Mouse (Mus musculus) intestine, embryonic 16.5 days (tissue): ENCODE results near the gene Tap1. TPM values are rescaled to one million over a fixed set of nuclear protein-coding genes. Genes with fewer than 3 reads are reported as not detected.
"Not testable (repeated sequence)": the region's sequence is repeated elsewhere in the genome, so short reads cannot be mapped to it uniquely, and the experiment has no call there.

ENCODE experiments used
- ATAC-seq: fragments of 200-750 bp; cut with Nextera tagmentation; 2 replicates; pipeline ENCODE4 v1.8.0; 2017; ENCODE audit warnings: moderate TSS enrichment, moderate library complexity
- H3K27ac ChIP-seq: fragments of 300-500 bp; sonication (generic); 2 replicates; pipeline ENCODE4 v1.5.1; 2014; ENCODE audit warnings: mild to moderate bottlenecking, low read length
- H3K27me3 ChIP-seq: fragments of 300-500 bp; sonication (generic); replicated peaks from 2 replicates; pipeline ENCODE4 v1.6.1; 2014; ENCODE audit warnings: low read length, control low read depth, mixed read lengths; ENCODE audit not compliant: control insufficient read depth, insufficient read depth
- H3K36me3 ChIP-seq: fragments of 300-500 bp; sonication (generic); 2 replicates; pipeline ENCODE4 v1.6.1; 2014; ENCODE audit warnings: low read length, control low read depth; ENCODE audit not compliant: control insufficient read depth, insufficient read depth
- H3K4me1 ChIP-seq: fragments of 300-500 bp; sonication (generic); 2 replicates; pipeline ENCODE4 v1.6.1; 2014; ENCODE audit warnings: low read length, control low read depth, mixed read lengths; ENCODE audit not compliant: control insufficient read depth, insufficient read depth
- H3K4me2 ChIP-seq: fragments of 300-500 bp; sonication (generic); 2 replicates; pipeline ENCODE4 v1.6.1; 2014; ENCODE audit warnings: low read depth, low read length, control low read depth
- H3K4me3 ChIP-seq: fragments of 300-500 bp; sonication (generic); 2 replicates; pipeline ENCODE4 v1.5.1; 2014; ENCODE audit warnings: mild to moderate bottlenecking, low read length
- H3K9ac ChIP-seq: fragments of 300-500 bp; sonication (generic); 2 replicates; pipeline ENCODE4 v1.6.1; 2014; ENCODE audit warnings: low read depth, low read length
- H3K9me3 ChIP-seq: fragments of 300-500 bp; sonication (generic); 2 replicates; pipeline ENCODE4 v1.6.1; 2016; ENCODE audit warnings: low read length, control low read depth; ENCODE audit not compliant: control insufficient read depth
- WGBS: fragments of 180-500 bp; shearing (Covaris S2); extraction: QIAGEN DNeasy Blood & Tissue Kit; methylation state at CpG from one replicate; pipeline ENCODE4 v1.1.7; 2014; 5-methylcytosine and 5-hydroxymethylcytosine counted together
- polyA plus RNA-seq: library from polyadenylated mRNA; unstranded; fragments of >200 nt; fragmentation: Nextera tagmentation; extraction: Ambion mirVana; gene quantifications from 2 replicates; pipeline ENCODE4 v1.2.1, GENCODE M21; 2015

Gene Tap1
- polyA plus RNA-seq, 1 experiment from 2014 or later, result 8.5 TPM

- WGBS, result 85% methylated on average over 8 of the region's 8 CpGs
- no peaks in the 10 kb centered on the region for H3K36me3 ChIP-seq
- no peak overlapping the region for H3K4me3 ChIP-seq
- no peak for ATAC-seq
- H3K4me1 ChIP-seq, result no peaks in the 10 kb centered on the region
- H3K27ac ChIP-seq, result no peak overlapping the region
- H3K27me3 ChIP-seq, result peaks cover 7% of the 10 kb centered on the region; the same call in 1 of the 2 replicates
- no peak overlapping the region for H3K4me2 ChIP-seq
- H3K9ac ChIP-seq, result no peak overlapping the region
- no peaks in the 10 kb centered on the region for H3K9me3 ChIP-seq
Measured at GRCm38 (mm10) chr17:34217216-34217928, 30.0 kb downstream of the Tap1 start.

DNA sequence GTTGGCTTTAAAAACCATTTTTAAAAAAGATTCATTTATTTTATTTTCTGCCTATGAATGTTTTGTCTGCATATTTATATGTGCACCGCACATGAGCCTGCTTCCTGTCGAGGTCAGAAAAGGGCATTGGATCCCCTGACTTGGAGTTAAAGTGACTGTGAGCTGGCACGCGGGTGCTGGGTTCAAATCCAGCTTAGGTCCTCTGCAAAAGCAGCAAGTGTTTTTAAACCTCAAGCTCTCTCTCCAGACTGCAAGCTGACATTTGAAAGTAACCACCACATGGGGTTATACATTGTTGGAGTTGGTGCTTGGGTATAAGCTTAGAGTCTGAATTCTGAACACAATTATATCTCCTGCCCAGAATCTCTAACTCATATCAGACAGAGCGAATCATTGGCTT lies 30.6 kb downstream of the Tap1 start:
- H3K4me1 ChIP-seq, result no peaks in the 10 kb centered on the region
- H3K27ac ChIP-seq, result no peak overlapping the region
- H3K4me2 ChIP-seq, result no peak overlapping the region
- H3K9me3 ChIP-seq, result no peaks in the 10 kb centered on the region
- no peaks in the 10 kb centered on the region for H3K36me3 ChIP-seq
- no peak overlapping the region for H3K9ac ChIP-seq
- WGBS, result 85% methylated on average over 5 of the region's 5 CpGs
- no peak overlapping the region for H3K4me3 ChIP-seq
- H3K27me3 ChIP-seq, result peaks cover 7% of the 10 kb centered on the region; the same call in 1 of the 2 replicates
- ATAC-seq, result no peak

DNA sequence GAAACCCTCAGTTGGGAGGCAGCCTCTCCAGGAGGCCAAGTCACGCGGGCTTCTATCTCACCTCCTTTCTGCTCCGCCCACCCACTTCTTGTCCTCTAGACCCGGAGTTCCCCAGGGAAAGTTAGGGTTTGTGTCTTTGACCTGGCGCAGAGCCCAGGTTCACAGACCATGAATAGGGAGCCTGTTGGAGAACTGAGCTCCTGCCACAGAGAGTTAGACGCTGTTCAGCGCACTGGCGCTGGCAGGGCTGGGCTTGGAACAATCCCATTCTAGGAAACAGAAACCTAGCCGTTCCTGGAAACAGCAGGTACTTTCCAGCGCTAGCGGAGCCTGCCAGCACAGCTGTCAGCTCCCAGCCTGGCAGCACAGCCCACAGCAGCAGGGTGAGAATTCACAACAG lies 31.3 kb downstream of the Tap1 start:
- ATAC-seq, result no peak
- no peak overlapping the region for H3K4me3 ChIP-seq
- no peaks in the 10 kb centered on the region for H3K9me3 ChIP-seq
- H3K4me2 ChIP-seq, result no peak overlapping the region
- 82% methylated on average over 11 of the region's 11 CpGs for WGBS
- no peak overlapping the region for H3K9ac ChIP-seq
- H3K36me3 ChIP-seq, result no peaks in the 10 kb centered on the region
- no peak overlapping the region for H3K27ac ChIP-seq
- H3K4me1 ChIP-seq, result no peaks in the 10 kb centered on the region
- H3K27me3 ChIP-seq, result peaks cover 7% of the 10 kb centered on the region; the same call in 1 of the 2 replicates

DNA sequence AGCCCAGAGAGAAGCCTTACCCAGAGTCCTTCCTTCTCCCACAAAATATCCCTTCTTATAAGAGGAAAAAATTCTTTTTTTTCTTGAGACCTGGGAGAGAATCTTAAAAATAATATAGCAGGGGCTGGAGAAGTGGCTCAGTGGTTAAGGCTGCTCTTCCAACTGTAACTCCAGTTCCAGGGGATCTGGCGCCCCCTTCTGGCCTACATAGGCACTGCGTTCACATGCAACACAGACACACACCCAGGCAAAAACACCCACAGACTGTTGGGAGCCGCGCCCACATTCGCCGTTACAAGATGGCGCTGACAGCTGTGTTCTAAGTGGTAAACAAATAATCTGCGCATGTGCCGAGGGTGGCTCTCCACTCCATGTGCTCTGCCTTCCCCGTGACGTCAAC lies 31.7 kb downstream of the Tap1 start:
- H3K4me3 ChIP-seq, H3K36me3 ChIP-seq, H3K9ac ChIP-seq, H3K27ac ChIP-seq, ATAC-seq, H3K4me2 ChIP-seq, H3K9me3 ChIP-seq, H3K4me1 ChIP-seq, H3K27me3 ChIP-seq: not testable (repeated sequence)
- WGBS, result 89% methylated on average over 8 of the region's 11 CpGs

DNA sequence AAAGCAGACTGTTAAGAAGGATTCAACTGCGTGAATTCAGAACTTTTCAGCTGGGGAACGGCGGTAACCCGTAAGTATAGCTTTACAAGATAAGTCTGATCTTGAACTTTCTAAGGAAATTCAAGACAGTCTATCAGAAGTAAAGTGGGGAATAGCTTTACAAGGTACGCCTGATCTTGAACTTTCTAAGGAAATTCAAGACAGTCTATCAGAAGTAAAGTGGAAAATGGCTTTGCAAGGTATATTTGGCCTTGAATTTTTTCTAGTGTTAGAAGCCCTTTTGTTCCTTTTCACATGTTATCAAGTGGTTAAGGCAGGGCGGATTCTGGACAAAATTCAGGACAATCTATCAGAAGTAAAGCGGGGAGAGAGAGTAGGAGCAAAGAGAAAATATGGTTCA lies 32.4 kb downstream of the Tap1 start:
- 98% methylated on average over 3 of the region's 7 CpGs for WGBS

GRCm38 (mm10) chr17:34220401-34220800 lies 33.0 kb downstream of the Tap1 start:
- H3K36me3 ChIP-seq, H3K4me1 ChIP-seq, H3K27ac ChIP-seq, H3K9me3 ChIP-seq, ATAC-seq, H3K9ac ChIP-seq, H3K4me2 ChIP-seq, H3K4me3 ChIP-seq, H3K27me3 ChIP-seq: not testable (repeated sequence)
- WGBS, result 93% methylated on average over 4 of the region's 16 CpGs

More for the DNA sequence above, 32.4 kb downstream of the Tap1 start:
- not testable (repeated sequence) for H3K36me3 ChIP-seq, H3K9me3 ChIP-seq, H3K4me1 ChIP-seq, H3K9ac ChIP-seq, H3K27ac ChIP-seq, H3K4me3 ChIP-seq, H3K27me3 ChIP-seq, ATAC-seq, H3K4me2 ChIP-seq

DNA sequence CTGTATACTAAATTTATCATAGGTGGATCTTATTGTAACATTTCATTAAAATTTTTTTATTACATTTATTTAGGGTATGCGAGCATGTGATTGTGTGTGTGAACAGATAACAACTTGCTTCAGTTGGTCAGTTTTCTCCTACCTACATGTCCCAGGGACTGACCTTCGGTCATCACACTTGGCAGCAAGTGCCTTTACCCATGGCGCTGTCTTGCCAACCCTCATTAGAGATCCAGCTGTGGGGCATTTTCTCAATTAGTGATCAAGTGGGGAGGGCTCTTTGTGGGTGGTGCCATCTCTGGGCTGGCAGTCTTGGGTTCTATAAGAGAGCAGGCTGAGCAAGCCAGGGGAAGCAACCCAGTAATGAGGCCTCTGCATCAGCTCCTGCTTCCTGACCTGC lies 37.5 kb downstream of the Tap1 start:
- H3K36me3 ChIP-seq, result no peaks in the 10 kb centered on the region
- H3K4me3 ChIP-seq, result no peak overlapping the region
- no peak overlapping the region for H3K9ac ChIP-seq
- no peak overlapping the region for H3K27ac ChIP-seq
- no peak for ATAC-seq
- no peak overlapping the region for H3K4me2 ChIP-seq
- no peaks in the 10 kb centered on the region for H3K4me1 ChIP-seq
- 93% methylated on average over 3 of the region's 3 CpGs for WGBS
- H3K27me3 ChIP-seq, result no peaks in the 10 kb centered on the region
- peaks cover 4% of the 10 kb centered on the region; the same call in 1 of the 2 replicates for H3K9me3 ChIP-seq

- Histone ChIP-seq H3K9ac (no peak overlapping the region), H3K9me3 (peaks cover 4% of the 10 kb centered on the region; the same call in 1 of the 2 replicates), H3K27ac (no peak overlapping the region), H3K36me3 (no peaks in the 10 kb centered on the region), H3K4me3 (no peak overlapping the region), H3K4me2 (no peak overlapping the region), H3K27me3 (no peaks in the 10 kb centered on the region), H3K4me1 (no peaks in the 10 kb centered on the region)
- 93% methylated on average over 8 of the region's 8 CpGs for WGBS
- ATAC-seq, result no peak
Measured at GRCm38 (mm10) chr17:34225426-34225825, 38.1 kb downstream of the Tap1 start.

GRCm38 (mm10) chr17:34225911-34226310 lies 38.6 kb downstream of the Tap1 start:
- not testable (repeated sequence) for H3K4me1 ChIP-seq, H3K9me3 ChIP-seq, H3K4me3 ChIP-seq, H3K4me2 ChIP-seq, H3K27me3 ChIP-seq, H3K9ac ChIP-seq, ATAC-seq, H3K27ac ChIP-seq, H3K36me3 ChIP-seq
- 97% methylated on average over 13 of the region's 23 CpGs for WGBS

DNA sequence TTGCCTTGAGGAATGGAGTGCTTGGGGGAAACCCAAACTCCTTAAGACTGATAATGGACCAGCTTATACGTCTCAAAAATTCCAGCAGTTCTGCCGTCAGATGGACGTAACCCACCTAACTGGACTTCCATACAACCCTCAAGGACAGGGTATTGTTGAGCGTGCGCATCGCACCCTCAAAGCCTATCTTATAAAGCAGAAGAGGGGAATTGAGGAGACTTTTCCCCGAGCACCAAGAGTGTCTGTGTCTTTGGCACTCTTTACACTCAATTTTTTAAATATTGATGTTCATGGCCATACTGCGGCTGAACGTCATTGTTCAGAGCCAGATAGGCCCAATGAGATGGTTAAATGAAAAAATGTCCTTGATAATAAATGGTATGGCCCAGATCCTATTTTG lies 43.6 kb downstream of the Tap1 start:
- not testable (repeated sequence) for ATAC-seq, H3K9ac ChIP-seq, H3K4me1 ChIP-seq, H3K9me3 ChIP-seq, H3K4me2 ChIP-seq, H3K27me3 ChIP-seq, H3K36me3 ChIP-seq, H3K4me3 ChIP-seq, H3K27ac ChIP-seq
- WGBS, result 94% methylated on average over 6 of the region's 9 CpGs
